Comparison of ENCODE assay signal across 8 mouse cellular contexts in the genomic region with DNA sequence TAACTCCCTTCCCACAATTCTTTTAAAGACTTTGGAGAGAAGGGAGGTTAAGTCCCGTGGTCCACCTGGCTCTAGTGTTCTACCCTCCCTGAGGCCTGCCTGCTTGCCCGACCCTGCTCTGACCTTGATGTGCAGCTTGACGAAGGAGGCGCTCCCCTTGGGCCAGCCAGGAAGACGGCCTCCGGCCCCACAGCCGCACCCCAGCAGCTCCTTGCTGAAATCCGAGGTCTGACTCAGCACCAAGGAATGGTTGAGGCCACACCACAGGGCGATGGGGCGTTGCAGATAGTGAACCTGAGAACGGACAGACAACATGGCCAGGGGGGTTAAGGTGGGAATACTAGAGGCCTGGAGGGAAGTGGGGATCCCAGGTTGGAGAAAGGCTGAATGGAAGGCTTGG. TPM values are rescaled to one million over a fixed set of nuclear protein-coding genes. Genes with fewer than 3 reads are reported as not detected.
DNase-seq lines count a peak whose midpoint lies in the region; ATAC-seq and TF ChIP-seq lines count a peak whose summit lies in the region.

Gene Pcolce (minus strand): TSS at position 235 of the 400 bp plus-strand sequence.

- H3K4me3 ChIP-seq in kidney, postnatal 0 days (replicated peaks; ENCODE audit: low read depth, low read length), result no peak within 1 kb of the TSS
- no peak within 1 kb of the TSS for H3K4me3 ChIP-seq in midbrain, embryonic 11.5 days (ENCODE audit: low read depth, low read length)

- H3K36me3 ChIP-seq in kidney, postnatal 0 days (ENCODE audit: insufficient read depth, low read length), result no peaks in the 10 kb centered on the region
- H3K36me3 ChIP-seq in midbrain, embryonic 11.5 days (ENCODE audit: control insufficient read depth, insufficient read depth, low read length), result no peaks in the 10 kb centered on the region

- no peaks in the 10 kb centered on the region for H3K27me3 ChIP-seq in kidney, postnatal 0 days (ENCODE audit: insufficient read depth, low read length)
- no peaks in the 10 kb centered on the region; the same call in 1 of the 2 replicates for H3K27me3 ChIP-seq in midbrain, embryonic 11.5 days (ENCODE audit: control insufficient read depth, insufficient read depth, low read length)

- H3K9me3 ChIP-seq in kidney, postnatal 0 days (replicated peaks; ENCODE audit: low read length), result no peaks in the 10 kb centered on the region
- H3K9me3 ChIP-seq in midbrain, embryonic 11.5 days (ENCODE audit: control insufficient read depth, low read length), result no peaks in the 10 kb centered on the region

- H3K27ac ChIP-seq in kidney, postnatal 0 days, result peak within 1 kb of the TSS; percentile 34; the same call in 1 of the 2 replicates
- H3K27ac ChIP-seq in midbrain, embryonic 11.5 days (ENCODE audit: low read depth, low read length), result no peak within 1 kb of the TSS; the same call in 1 of the 2 replicates

- DNase-seq in frontal cortex, adult 2 months (ENCODE audit: extremely low spot score in 1 of 2, low spot score in 1 of 2), result no peak
- DNase-seq in frontal cortex, postnatal 36 days (ENCODE audit: low spot score in 2 of 2), result no peak
- peak; percentile 68 for DNase-seq in adrenal gland, postnatal 25 days
- peak; percentile 96 for DNase-seq in heart, adult 11 months
- DNase-seq in kidney, postnatal 0 days (ENCODE audit: low spot score), result peak; percentile 27
- DNase-seq in midbrain, embryonic 11.5 days (ENCODE audit: low spot score, missing footprints), result no peak
- DNase-seq in layer of hippocampus, adult 18-20 months (ENCODE audit: low spot score in 2 of 2), result no peak
- DNase-seq in cerebellum, adult 9-10 months, result no peak

- 29% methylated on average over 11 of the region's 11 CpGs for WGBS in kidney, postnatal 0 days
- 71% methylated on average over 11 of the region's 11 CpGs for WGBS in midbrain, embryonic 11.5 days

- H3K4me2 ChIP-seq in kidney, postnatal 0 days (ENCODE audit: low read length), result no peak within 1 kb of the TSS
- no peak within 1 kb of the TSS for H3K4me2 ChIP-seq in midbrain, embryonic 11.5 days

- ATAC-seq in kidney, postnatal 0 days (replicated peaks; ENCODE audit: low FRiP score, low read depth), result 0 out of 2 replicates have a peak, but pooled peaks have one; percentile 33
- ATAC-seq in midbrain, embryonic 11.5 days (ENCODE audit: low FRiP score), result no peak

- peaks cover 18% of the 10 kb centered on the region for H3K4me1 ChIP-seq in kidney, postnatal 0 days (replicated peaks; ENCODE audit: insufficient read depth, low read length)
- peaks cover 22% of the 10 kb centered on the region for H3K4me1 ChIP-seq in midbrain, embryonic 11.5 days (ENCODE audit: control insufficient read depth, insufficient read depth, low read length)

- TF ChIP-seq CTCF in kidney, postnatal 0 days (IDR thresholded peaks at IDR 0.05; ENCODE audit: low read depth), result no peak

- H3K9ac ChIP-seq in kidney, postnatal 0 days (ENCODE audit: low read depth, low read length), result 0 out of 2 replicates have a peak within 1 kb of the TSS, but pooled peaks have one; percentile 18
- H3K9ac ChIP-seq in midbrain, embryonic 11.5 days (ENCODE audit: low read length), result peak within 1 kb of the TSS; percentile 3; the same call in 1 of the 2 replicates

RNA-seq across cellular contexts. Expression of gene Pcolce, which starts in this region (rescaled TPM):
- 14.3 and 17.0 TPM in 2 replicates for polyA plus RNA-seq in frontal cortex, adult 2 months (2012; rRNA removed)
- 931 and 937 TPM in 2 replicates for total RNA-seq in adrenal gland, postnatal 25 days (2021)
- 120 and 136 TPM in 2 replicates for polyA plus RNA-seq in kidney, postnatal 0 days (2015; fragmentation: Nextera tagmentation; extraction: Ambion mirVana)
- polyA plus RNA-seq in midbrain, embryonic 11.5 days (2014; fragmentation: Nextera tagmentation; extraction: Ambion mirVana), result 58.8 and 61.4 TPM in 2 replicates
- 1 to 10 TPM; 6.1 to 7.5 TPM for total RNA-seq in layer of hippocampus, adult 18-20 months (2021)

Comparison
In these comparisons a context has a peak if more than half of its experiments do, and no peak if none do; other contexts are left out.
1. RNA of gene Pcolce (total RNA-seq): 931 to 937 TPM in adrenal gland, postnatal 25 days; 6.1 to 7.5 TPM in layer of hippocampus, adult 18-20 months; every median in the first group is over 100 times any median in the second.
2. DNase-seq: peak in adrenal gland, postnatal 25 days (single experiment), heart, adult 11 months (single experiment) and kidney, postnatal 0 days (single experiment); none in frontal cortex, adult 2 months (0 of 2), frontal cortex, postnatal 36 days (0 of 2), midbrain, embryonic 11.5 days (single experiment), layer of hippocampus, adult 18-20 months (0 of 2) and cerebellum, adult 9-10 months (single experiment).